Mouse (Mus musculus) A20 (cell line): ENCODE results near the gene Fam13a.

Experiments
- DNase-seq: peaks from one replicate; pipeline ENCODE4 v3.0.0-alpha.2; 2011; ENCODE audit warnings: low read depth, low spot score

The Fam13a gene

DNA sequence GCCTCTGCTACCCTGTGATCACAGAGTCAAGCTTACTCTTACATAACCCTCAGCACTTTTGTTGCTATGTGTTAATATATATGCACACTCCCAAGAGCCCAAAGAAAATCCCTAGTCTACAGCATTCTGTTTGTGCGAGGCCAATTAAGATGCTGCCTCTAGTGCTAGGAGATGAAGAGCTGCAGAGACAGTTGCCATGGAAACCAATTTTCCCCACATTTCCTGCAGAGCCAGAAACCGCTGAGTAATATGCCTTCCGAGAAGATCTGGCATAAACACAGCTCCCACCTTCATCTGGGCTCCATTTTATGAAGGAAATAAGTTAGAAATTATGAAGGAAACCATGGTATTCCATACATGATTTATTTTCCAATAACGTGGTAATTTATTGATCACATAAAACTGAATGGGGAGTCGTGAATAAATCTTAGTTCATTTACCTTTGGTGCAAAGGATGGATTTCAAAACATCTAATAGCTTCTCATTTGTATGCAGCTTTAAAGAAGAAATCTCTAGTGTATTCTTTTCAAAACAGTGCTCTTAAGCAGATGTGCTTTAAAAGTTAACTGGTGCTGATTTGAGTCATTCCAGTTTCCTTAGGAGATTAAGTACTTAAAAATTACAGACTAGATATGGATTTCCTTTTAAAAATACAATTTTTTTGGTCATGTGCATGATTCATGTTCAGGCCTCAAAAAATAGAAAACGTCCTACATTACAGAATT lies 91.0 kb downstream of the Fam13a start:
- no peak for DNase-seq

DNA sequence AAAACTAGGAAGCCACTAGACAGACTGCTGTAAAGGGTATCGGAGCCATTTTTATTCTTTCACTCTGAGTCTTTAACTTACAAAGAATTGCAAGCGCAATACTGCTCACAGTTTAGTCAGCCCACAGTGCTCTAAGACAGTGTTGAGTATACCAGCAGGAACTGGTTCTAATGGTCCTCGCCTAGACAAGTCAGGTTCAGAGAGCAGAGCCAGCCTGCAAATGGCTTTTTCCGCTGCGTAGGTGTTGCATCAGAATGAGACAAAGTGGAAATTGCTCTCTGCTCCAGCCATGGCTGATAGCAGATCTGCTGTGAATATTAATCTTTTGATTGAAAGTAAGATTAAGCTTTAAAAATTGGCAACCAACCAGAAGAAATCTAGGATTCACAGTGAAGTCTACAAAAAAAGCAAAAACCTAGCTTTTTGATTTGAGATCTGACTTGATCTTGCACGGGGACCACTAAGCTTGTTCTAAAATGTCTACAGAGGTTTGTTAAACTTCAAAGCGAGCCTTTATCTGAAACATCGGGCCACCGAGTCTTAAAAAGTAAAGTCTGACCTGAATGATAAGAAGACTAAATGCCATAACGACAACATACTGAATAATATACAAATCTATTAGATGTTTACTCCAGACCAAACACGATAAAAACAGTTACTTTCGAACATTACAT lies 91.7 kb downstream of the Fam13a start:
- no peak for DNase-seq

DNA sequence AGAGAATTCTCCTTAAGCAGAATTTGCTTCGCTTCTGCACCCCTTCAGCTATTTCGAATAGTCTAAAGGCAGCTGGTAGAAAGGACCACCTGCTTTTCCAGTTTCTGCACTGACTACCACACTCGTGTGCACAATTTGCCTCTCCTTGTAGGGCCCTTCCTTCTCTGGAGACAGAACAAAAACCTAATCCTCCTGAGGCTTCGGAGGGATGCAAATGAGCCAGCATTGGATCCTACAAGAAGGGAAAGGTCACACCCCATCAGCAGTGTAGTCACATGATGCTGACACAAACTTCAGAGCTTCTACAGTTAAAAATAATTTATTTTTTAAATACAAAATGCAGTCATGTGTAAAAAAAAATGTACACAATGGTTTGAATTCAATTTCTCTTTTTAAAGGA lies 93.2 kb downstream of the Fam13a start:
- DNase-seq = no peak

DNA sequence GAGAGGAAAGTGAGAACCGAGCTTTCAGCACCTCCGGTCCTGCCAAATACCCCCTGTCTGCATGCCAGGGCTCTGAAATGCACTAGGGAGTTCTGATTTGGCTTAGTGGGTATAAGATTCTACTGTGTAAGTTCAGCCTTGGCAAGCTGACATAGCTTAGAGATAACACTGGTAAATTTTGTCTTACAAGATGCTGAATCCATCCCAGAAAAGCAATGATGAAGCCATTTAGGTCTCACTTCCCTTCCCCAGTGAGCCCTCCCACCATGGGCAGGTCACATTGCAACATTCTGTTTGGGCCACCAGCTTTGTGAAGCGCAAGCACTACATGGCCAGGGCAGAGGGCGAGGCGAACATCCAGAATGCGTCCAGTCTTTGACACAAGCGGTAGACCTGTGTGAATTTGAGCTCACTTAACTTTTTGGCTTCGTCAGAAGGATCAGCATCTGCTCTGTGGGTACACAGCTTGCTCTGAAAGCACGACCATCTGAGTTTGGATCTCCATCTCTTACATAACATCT lies 94.4 kb downstream of the Fam13a start:
- DNase-seq = no peak

DNA sequence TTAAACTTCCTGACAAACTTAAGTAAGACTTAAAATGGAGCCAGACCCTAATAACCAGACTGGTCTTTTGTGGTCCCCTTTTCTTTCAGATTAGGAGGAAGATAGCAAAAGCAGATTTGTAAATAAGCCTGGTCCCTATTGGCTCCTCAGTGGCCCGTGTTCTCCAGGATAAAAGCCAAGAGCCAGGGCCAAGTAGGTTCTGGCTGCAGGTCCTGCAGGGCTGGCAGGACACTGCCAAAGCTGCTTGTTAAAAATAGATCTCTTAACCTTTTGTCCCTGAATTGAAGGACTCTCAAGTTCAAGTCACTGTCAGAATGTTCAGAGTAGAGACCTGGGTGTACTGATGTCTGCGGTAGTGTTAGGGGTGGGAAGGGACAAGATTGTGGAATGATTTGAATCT lies 96.5 kb downstream of the Fam13a start:
- no peak for DNase-seq

DNA sequence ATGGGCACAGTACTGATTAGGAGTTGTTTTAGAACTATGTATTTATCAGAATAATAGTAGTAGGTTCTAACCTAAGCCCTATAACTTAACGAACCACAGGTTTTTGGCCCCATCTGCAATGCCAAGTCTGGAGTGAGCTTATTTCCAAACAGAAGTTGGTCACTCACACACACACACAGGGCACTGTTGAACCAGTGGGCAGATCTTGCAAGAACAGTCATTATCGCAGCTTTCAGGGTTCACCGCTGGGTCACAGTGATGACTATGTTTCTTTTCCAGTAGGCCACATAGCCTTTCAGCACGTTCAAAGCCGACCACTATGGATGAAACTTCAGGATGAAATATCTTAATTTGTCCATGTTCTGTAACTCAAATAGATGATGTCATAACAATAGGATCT lies 101.8 kb downstream of the Fam13a start:
- DNase-seq = no peak

DNA sequence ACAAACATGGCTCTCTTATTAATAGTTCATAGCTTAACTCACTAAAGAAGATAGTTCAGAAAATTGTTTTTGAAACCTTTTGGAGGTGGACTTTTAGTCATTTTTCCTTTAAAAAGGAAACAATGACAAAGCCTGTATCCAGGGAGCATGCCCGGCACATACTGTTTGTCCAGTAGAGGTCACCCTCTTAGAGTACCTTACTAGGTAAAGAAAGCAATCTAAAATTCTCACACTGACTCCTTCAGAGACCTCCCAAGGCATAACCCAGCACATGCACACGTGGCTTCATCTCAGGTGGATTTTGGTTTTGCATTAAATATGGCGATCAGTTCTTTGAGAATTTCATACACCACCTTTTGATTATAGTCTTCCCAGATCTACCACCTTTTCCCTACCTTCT lies 102.7 kb downstream of the Fam13a start:
- DNase-seq = no peak

DNA sequence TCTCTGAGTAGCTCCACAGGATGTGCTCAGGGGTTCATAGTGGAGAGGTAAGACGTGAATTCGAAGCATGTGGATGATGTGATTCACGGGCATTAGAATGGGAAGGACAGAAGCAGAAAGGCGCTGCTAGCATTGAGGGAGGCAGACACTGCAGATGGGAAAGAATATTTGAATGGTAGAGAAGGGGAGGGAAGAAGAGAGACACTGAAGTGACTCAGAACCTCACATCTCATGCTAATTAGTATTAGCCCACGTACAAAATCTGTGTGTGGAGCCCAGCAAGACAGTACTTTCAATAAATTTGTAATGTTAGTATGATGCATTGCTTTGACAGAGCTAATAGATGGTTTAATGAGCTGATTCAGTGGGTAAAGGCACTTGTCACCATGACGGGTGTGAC lies 103.6 kb downstream of the Fam13a start:
- no peak for DNase-seq

DNA sequence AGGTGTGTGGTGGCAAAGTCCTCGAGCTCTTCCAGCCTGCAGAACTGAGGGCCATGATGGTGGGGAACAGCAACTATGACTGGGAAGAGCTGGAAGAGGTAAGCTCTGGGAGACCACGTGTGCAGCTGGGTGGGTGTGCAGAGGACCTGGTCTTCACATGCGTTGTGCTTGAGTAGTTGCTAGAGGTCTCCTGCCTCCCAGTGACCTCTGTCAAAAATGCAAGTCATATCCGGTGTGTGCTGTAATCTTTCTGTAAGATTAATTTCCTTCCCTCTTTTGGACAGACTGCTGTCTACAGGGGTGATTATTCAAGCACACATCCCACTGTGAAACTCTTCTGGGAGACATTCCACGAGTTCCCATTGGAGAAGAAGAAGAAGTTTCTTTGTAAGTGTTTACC lies 107.9 kb downstream of the Fam13a start:
- no peak for DNase-seq

DNA sequence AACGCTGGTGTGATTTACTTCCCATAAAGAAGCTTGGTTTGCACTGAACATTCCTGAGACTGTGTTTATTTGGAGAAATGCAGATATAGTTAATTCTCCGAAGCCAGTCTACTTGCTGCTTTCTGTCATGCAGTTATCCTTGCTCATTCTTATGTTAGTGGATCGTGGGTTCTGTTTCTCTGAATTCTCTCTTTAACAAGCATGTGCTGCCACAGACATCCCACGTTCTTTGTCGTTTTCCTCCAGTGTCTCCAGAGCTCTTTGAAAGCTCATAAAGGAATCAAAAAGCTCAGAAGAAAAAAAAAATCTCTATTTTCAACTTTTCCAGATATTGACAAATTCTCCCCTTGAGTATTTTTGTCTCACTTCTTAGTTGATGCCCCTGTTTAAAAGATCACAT lies 110.4 kb downstream of the Fam13a start:
- no peak for DNase-seq

DNA sequence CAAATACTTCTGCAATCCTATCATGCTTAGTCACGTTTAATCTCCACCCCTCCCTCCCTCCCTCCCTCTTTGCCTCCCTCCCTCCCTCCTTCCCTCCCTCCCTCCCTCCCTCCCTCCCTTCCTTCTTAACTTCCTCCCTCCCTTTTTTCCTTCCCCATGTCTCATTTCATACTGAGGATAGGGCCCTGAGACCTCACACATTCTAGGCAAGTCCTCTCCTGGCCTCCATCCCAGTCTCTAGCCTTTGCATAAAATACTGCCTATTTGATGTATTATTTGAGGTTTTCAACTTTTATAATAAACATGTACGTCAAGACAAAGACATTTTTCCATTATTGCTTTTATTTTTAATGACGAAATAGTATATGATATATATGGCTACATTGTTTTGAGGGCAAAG lies 110.8 kb downstream of the Fam13a start:
- DNase-seq = no peak

DNA sequence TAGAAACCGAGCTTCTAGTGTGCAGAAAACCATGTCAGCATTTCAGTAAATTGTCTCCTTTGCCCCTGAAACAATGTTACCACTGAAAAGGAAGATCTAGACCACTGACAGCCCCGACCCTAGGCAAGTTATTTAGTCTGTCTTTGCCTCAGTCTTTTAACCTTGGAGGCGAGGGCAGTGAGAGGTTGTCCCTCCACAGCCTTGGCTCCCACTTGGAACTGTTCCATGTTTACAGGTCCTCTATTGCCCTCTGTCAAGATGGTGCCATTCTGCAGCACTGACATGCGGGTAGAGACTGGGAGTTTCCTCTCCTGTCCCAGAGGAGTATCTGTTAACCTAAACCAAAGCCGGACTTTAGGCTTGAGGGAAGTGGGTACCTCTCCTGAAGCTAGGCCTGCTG lies 111.5 kb downstream of the Fam13a start:
- DNase-seq = no peak

DNA sequence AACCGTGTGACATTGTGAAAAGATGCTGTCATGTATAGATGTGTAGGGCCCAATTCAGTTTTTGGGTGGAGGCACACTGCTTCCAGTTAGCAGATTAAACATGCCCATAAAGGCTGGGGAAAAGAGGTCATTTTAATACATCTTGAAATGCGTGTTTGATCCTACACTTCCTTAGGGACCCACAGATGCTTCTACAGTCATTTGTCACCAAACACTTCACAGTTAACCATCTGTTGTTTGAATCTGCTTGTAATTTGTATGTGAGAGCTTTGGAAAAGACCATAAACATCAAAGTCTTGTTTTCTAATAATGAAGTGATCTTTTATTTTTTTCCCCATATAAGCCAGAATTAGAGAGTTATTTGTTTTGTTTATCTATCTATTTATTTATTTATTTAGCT lies 116.6 kb downstream of the Fam13a start:
- no peak for DNase-seq

DNA sequence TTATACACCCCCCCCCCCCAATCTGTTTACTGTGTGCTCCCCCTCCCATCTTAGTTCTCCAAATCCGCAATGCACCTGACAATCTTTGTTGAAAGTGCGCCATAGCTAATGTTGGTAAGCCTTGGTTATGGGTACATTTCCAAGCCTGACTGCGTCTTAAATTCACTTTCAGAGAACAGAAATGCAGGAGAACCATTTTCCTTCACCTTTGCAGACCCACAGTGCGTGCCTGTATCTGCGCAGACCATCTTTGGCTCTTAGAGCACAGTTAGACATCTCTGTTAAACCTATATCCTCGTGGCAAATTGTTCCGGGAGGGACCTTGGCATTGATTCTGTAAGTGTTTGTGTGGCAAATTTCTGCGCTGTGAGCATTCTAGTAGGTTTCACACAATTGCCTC lies 117.0 kb downstream of the Fam13a start:
- no peak for DNase-seq

DNA sequence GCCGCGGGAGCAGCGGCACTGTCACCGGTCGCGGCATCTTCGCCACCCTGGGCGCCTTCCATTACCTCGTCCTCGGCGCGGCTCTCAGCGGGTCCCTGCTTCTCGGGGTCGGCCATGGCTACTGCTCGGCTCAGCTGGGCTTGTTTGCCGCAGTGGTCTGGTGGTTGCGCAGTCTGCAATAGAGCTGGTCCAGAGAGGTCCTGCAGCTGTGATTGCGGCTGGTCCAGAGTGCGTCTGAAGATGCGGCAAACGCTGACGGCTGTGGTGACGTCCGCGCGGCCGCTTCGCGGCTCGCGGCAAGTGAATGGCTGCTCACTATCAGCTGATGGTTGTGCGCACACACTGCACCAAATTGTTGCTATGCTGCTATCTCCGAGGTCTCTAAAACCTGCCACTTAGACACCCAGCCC lies 117.5 kb downstream of the Fam13a start, which contains the start of gene Nap1l5:
Gene Nap1l5 (minus strand): TSS at position 225 of the 410 bp plus-strand sequence.
- DNase-seq = no peak

DNA sequence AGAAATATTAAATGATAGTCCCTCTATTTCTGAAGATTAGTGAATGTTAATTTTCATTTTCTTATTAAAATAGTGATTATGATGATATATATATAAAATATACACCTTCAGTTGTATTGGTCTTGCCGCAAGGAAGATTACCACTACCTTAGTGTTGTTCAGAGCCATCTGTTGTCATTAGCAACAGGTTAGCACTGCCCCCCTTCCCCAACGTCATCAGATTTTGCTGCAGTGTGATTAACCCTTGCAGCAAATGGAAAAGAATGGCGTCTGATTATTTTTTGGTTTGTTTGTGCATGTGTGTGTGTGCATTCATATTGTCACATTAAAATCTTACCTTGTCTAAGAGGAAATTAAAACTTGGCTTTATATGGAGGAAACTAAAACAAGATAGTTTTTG lies 119.8 kb downstream of the Fam13a start:
- DNase-seq = no peak

DNA sequence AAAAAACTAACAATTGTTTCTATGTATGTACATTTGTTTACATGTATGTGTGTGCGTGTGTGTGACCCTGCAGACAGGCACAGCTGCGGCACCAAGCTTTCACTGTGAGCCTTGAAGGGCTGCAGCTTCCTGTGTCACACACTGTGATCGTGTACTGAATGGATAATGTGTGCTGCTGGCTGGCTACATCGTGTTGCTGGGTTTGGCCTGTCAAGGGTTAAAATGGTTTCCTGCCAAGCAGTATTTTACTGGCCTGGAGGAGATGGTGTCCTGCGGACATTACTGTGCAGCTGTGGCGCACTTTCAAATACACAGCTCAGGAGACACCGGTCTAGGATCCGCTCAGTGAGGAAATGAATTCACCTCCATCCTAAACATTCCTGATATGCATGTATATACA lies 121.2 kb downstream of the Fam13a start:
- no peak for DNase-seq

DNA sequence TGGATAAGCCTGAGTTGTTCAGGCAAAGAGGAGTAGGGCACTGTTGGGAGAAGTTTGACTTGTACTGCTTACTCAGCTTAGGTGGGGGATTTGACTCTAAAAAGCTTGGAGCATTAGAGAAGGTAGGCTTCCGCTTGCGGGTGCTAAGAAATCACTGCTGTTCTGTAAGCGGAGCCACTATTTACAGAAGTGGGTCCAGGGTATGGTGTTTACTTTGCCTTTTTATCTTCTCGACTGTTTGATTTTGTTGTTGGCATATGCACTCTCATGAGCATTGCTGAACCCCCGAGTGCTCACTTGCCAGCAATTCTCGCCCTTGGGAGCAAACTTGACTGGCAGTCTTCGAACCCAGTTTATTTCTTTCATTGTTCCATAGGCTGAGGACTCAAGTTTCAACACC lies 123.8 kb downstream of the Fam13a start:
- DNase-seq = no peak

DNA sequence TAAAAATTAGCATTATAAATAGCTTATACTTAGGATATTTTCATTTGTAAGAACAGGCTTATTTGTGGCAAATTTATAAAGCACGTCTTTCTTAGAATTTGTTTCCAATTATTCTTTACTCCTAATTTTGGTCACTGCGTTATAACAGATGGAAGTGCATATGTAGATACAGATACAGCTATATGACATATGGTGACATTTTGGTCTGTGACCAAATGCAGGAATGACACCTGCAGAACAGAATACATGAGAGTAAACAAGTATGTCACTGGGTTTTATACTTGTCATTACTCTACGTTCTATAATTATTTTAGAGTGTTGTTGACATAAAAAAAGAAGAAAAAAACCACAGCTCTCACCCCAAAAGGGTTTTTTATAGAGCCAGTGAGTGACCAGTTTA lies 125.3 kb downstream of the Fam13a start:
- no peak for DNase-seq

DNA sequence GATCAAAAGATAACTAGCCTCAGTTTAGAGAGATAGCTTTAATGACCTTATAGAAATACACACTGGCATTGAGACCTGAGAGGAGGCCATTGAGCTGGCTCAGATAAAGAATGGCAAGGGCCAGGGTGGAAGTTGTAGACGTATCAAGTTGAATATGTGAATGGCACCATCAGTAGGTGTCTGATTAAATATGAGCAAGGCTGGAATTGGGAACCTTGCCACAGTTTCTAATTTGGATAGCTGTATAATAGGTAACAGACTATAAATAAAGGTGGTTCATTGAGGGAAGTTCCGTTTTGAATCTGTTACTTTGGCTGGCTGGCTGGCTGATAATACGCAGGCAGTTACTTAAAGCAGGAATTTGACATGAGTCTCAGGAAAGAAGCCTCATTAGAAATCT lies 127.7 kb downstream of the Fam13a start:
- no peak for DNase-seq

DNA sequence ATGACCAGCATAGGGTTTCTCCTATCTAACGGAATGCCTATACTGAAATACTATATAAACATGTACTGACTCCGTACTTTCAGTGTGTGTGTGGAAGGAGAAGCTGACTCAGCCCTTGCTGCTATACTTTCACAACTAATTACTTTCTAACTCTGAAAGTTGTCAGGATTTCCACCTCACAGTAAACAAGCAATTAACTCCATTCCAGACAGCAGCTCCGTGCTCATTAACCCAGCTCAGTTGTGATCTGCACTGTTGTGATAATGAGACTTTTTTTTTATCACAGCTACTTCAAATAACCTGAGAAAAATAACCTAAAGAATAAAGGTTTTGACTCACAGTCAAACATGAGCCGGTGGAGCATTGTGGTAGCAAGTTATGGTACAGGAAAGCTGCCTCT lies 129.4 kb downstream of the Fam13a start:
- no peak for DNase-seq

DNA sequence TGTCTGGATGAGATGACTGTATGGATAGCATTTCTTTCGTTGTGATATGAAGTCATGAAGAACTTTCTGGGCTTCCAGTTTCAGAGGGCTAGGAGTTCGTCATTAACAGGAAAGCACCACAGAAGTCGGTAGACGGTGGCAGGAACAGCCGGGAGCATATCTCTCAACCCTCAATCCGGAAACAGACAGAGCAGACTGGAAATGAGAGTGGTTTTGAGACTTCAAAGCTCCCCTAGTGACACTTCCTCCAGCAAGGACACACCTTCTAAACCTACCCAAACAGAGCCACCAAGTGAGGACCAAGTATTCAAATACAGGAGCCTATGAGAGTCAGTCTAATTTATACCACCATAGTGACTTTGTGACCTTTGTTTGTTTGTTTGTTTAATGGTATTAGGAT lies 131.0 kb downstream of the Fam13a start:
- DNase-seq = no peak

DNA sequence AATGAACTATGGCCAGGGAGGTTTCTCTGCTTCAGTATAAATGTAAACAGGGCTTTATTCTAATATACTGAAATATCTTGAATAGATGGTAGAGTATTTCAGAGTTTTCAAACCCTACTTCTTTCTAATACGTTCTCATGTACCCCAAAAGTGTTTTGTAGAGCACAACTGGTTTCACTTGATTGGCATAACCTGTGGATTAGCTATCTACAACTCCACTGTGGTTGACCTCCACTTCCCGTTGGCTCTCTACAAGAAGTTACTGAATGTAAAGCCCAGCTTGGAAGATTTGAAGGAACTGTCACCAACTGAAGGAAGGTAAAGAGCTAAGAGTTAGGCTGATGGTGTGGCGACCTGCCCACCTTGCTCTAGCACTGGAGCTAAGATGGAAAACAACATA lies 134.4 kb downstream of the Fam13a start:
- DNase-seq = no peak
